Comparison of ENCODE assay signal across 8 mouse cellular contexts in genomic region chr12:32378528-32379295, GRCm38 (mm10). TPM values are rescaled to one million over a fixed set of nuclear protein-coding genes. Genes with fewer than 3 reads are reported as not detected.
DNase-seq lines count a peak whose midpoint lies in the region; ATAC-seq lines count a peak whose summit lies in the region.

TSS of gene Ccdc71l (plus strand) at chr12:32378704.

- no peaks in the 10 kb centered on the region for H3K36me3 ChIP-seq in intestine, embryonic 15.5 days
- H3K36me3 ChIP-seq in midbrain, embryonic 10.5 days: peaks cover 7% of the 10 kb centered on the region

- ATAC-seq in intestine, embryonic 15.5 days: peak; percentile 86

- peak within 1 kb of the TSS; percentile 89 for H3K9ac ChIP-seq in intestine, embryonic 15.5 days

- H3K4me1 ChIP-seq in intestine, embryonic 15.5 days (replicated peaks): no peaks in the 10 kb centered on the region
- H3K4me1 ChIP-seq in midbrain, embryonic 10.5 days: peaks cover 23% of the 10 kb centered on the region

- no peaks in the 10 kb centered on the region for H3K9me3 ChIP-seq in intestine, embryonic 15.5 days
- H3K9me3 ChIP-seq in midbrain, embryonic 10.5 days (replicated peaks): no peaks in the 10 kb centered on the region

- WGBS in intestine, embryonic 15.5 days: under 1% methylated on average over 75 of the region's 78 CpGs
- WGBS in midbrain, embryonic 10.5 days: under 1% methylated on average over 78 of the region's 78 CpGs

- peak; percentile 75 to 78 for DNase-seq in adrenal gland, adult 18-20 months (ENCODE audit: low spot score in 2 of 2)
- peak; percentile 93 for DNase-seq in embryo, embryonic 11 days
- DNase-seq in gastrocnemius, postnatal 25 days: peak; percentile 85
- peak; percentile 77 to 85 for DNase-seq in left cerebral cortex, postnatal 25 days (ENCODE audit: low spot score in 2 of 2)
- peak; percentile 89 for DNase-seq in midbrain, embryonic 10.5 days (ENCODE audit: low spot score)
- DNase-seq in right cerebral cortex, postnatal 4 days: peak; percentile 85
- no peak for DNase-seq in MN1 (ENCODE audit: low spot score)

- peak within 1 kb of the TSS; percentile 79 for H3K4me2 ChIP-seq in intestine, embryonic 15.5 days (replicated peaks)

- H3K27ac ChIP-seq in intestine, embryonic 15.5 days: peak within 1 kb of the TSS; percentile 97
- H3K27ac ChIP-seq in midbrain, embryonic 10.5 days (replicated peaks): peak within 1 kb of the TSS; percentile 97

- intact Hi-C loops in left cerebral cortex, postnatal 25 days (cut with DNase I): loop anchor here (1.0 to 5.0 kb wide), 3 partner anchors 86 to 442 kb away; partner anchors contain the start of gene Hbp1

- H3K4me3 ChIP-seq in intestine, embryonic 15.5 days (replicated peaks): peak within 1 kb of the TSS; percentile 84
- H3K4me3 ChIP-seq in midbrain, embryonic 10.5 days: peak within 1 kb of the TSS; percentile 82

- no peaks in the 10 kb centered on the region for H3K27me3 ChIP-seq in intestine, embryonic 15.5 days (replicated peaks)
- H3K27me3 ChIP-seq in midbrain, embryonic 10.5 days (ENCODE audit: low read depth, poor library complexity, severe bottlenecking): no peaks in the 10 kb centered on the region

RNA-seq across cellular contexts. Expression of gene Ccdc71l, which starts in this region (rescaled TPM):
- total RNA-seq in adrenal gland, adult 18-20 months (2021): 10 to 100 TPM; 12.0 to 13.7 TPM
- 1 to 10 TPM; 3.5 to 4.2 TPM for total RNA-seq in gastrocnemius, postnatal 25 days (2021)
- 4.4 and 4.8 TPM in 2 replicates for polyA plus RNA-seq in intestine, embryonic 15.5 days (2015; fragmentation: Nextera tagmentation; extraction: Ambion mirVana)
- 10 to 100 TPM; 13.2 to 14.0 TPM for total RNA-seq in left cerebral cortex, postnatal 25 days (2021)
- 1.7 and 2.1 TPM in 2 replicates for polyA plus RNA-seq in midbrain, embryonic 10.5 days (2016; fragmentation: Nextera tagmentation; extraction: Ambion mirVana)
